Mouse (Mus musculus): ENCODE results near the gene Olfr464.

DNA sequence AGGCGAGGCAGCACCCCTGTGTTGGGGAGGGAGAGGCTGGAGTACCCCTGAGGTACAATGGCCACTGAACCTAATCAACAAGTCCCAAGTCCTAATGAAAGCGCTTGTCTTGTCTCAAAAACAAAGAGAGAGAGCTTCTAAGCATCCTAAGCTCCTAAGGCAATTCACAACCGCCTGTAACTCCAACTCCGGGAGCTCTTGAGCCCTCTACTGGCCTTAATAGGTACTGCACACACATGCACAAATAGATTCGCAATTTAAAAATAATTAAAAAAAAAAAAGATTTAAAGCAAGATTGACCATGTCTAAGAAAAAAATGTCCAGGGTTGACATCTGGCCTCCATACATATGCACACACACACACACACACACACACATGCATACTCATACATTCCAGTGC, 37.3 kb downstream of the Olfr464 start:
- TF ChIP-seq CTCF (IDR thresholded peaks at IDR 0.05; ENCODE audit: control insufficient read depth, insufficient read depth, insufficient replicate concordance, low read depth, low read length) (no peak), POLR2A (IDR thresholded peaks at IDR 0.05; ENCODE audit: control insufficient read depth, low read depth, low read length) (no peak)

Measured in testis, adult 2 months (tissue).